Mouse (Mus musculus) brain, embryonic 14.5 days (tissue): Measurements from ENCODE around the gene Wdcp.

Experiments used
- CTCF ChIP-seq: fragments of 200-500 bp; IDR thresholded peaks from 2 replicates; pipeline ENCODE4 v1.5.1; 2012; ENCODE audit warnings: inconsistent platforms, mild to moderate bottlenecking, moderate library complexity, borderline replicate concordance; ENCODE audit not compliant: insufficient read depth, insufficient read length; ENCODE audit errors: extremely low read depth
- POLR2A ChIP-seq: fragments of 200-500 bp; IDR thresholded peaks from 2 replicates; pipeline ENCODE4 v1.6.1; 2012; ENCODE audit warnings: mild to moderate bottlenecking, inconsistent platforms, borderline replicate concordance; ENCODE audit not compliant: poor library complexity, insufficient read depth, insufficient read length, severe bottlenecking; ENCODE audit errors: extremely low read depth

- TF ChIP-seq CTCF (no peak), POLR2A (no peak)
Measured at GRCm38 (mm10) chr12:4872273-4872672, 29.2 kb downstream of the Wdcp start.
